12 mouse cellular contexts compared by ENCODE assay signal in genomic region chr13:29746501-29747346, GRCm38 (mm10).
DNase-seq lines count a peak whose midpoint lies in the region; ATAC-seq and TF ChIP-seq lines count a peak whose summit lies in the region.
"Had no signal": no experiment of that assay in that cellular context is flagged by ENCODE, and none has a peak within 500 bp of the region (broad histone marks: within the 10 kb centered on the region; RNA-seq: fewer than 3 reads in every experiment).

No protein-coding gene starts in this region.

- peak; percentile 64 for ATAC-seq in intestine, embryonic 16.5 days

- 74% methylated on average over 9 of the region's 9 CpGs for WGBS in heart, adult 2 months
- 50% methylated on average over 9 of the region's 9 CpGs for WGBS in intestine, embryonic 16.5 days

- no peak overlapping the region for H3K4me2 ChIP-seq in intestine, embryonic 16.5 days (ENCODE audit: low read depth, low read length)

- H3K27me3 ChIP-seq in heart, adult 2 months (ENCODE audit: control insufficient read depth, insufficient read depth, low read length), result no peaks in the 10 kb centered on the region
- H3K27me3 ChIP-seq in intestine, embryonic 16.5 days (replicated peaks; ENCODE audit: control insufficient read depth, insufficient read depth, low read length), result no peaks in the 10 kb centered on the region
- H3K27me3 ChIP-seq: CH12.LX; megakaryocyte, embryonic 14.5 days had no signal

- no peak for TF ChIP-seq CTCF in heart, adult 2 months (IDR thresholded peaks at IDR 0.05)

- H3K9ac ChIP-seq in heart, adult 2 months (ENCODE audit: low read depth, low read length), result no peak overlapping the region
- H3K9ac ChIP-seq in intestine, embryonic 16.5 days (ENCODE audit: low read depth, low read length), result no peak overlapping the region

- peaks cover 2% of the 10 kb centered on the region; the same call in 1 of the 2 replicates for H3K36me3 ChIP-seq in heart, adult 2 months (ENCODE audit: control insufficient read depth, insufficient read depth, low read length)
- no peaks in the 10 kb centered on the region for H3K36me3 ChIP-seq in intestine, embryonic 16.5 days (ENCODE audit: control insufficient read depth, insufficient read depth, low read length)

- no peaks in the 10 kb centered on the region for H3K9me3 ChIP-seq in intestine, embryonic 16.5 days (ENCODE audit: control insufficient read depth, low read length)
- H3K9me3 ChIP-seq: megakaryocyte, embryonic 14.5 days had no signal

- intact Hi-C loops in heart, adult 2 months (cut with DNase I), result no loop called here

- H3K27ac ChIP-seq in heart, adult 2 months, result no peak overlapping the region
- no peak overlapping the region for H3K27ac ChIP-seq in intestine, embryonic 16.5 days (ENCODE audit: low read length)

- no peak overlapping the region for H3K4me3 ChIP-seq in heart, adult 2 months
- H3K4me3 ChIP-seq in intestine, embryonic 16.5 days (ENCODE audit: low read length), result no peak overlapping the region
- H3K4me3 ChIP-seq: megakaryocyte, embryonic 14.5 days had no signal

- DNase-seq in heart, adult 11 months, result peak; percentile 56
- DNase-seq in heart, adult 2 months, result no peak
- peak; percentile 19 for DNase-seq in urinary bladder, postnatal 25 days (ENCODE audit: low spot score)
- DNase-seq in urinary bladder, postnatal 10 days (ENCODE audit: low spot score), result no peak
- DNase-seq in thymus, postnatal 36 days, result peak; percentile 44 to 66
- DNase-seq in spleen, adult 12 weeks (ENCODE audit: low spot score), result no peak
- no peak for DNase-seq in lung, postnatal 36 days
- DNase-seq: adrenal gland, postnatal 14 days; kidney, postnatal 4 days had no signal

- TF ChIP-seq POLR2A in heart, adult 2 months (IDR thresholded peaks at IDR 0.05; ENCODE audit: insufficient read depth, low read depth, low read length), result no peak

- no peaks in the 10 kb centered on the region; the same call in 1 of the 2 replicates for H3K79me2 ChIP-seq in heart, adult 2 months (replicated peaks; ENCODE audit: control insufficient read depth, insufficient read depth, low read length)

- peaks cover 1% of the 10 kb centered on the region; the same call in 1 of the 2 replicates for H3K4me1 ChIP-seq in heart, adult 2 months (ENCODE audit: control insufficient read depth, insufficient read depth, low read length)
- peaks cover 4% of the 10 kb centered on the region; the same call in 1 of the 2 replicates for H3K4me1 ChIP-seq in intestine, embryonic 16.5 days (ENCODE audit: control insufficient read depth, insufficient read depth, low read length)

- no peak for TF ChIP-seq EP300 in heart, adult 2 months (IDR thresholded peaks at IDR 0.05; ENCODE audit: insufficient read depth, low read depth, low read length)

Comparison
In these comparisons a context has a peak if more than half of its experiments do, and no peak if none do; other contexts are left out.
1. DNase-seq: peak in heart, adult 11 months (single experiment), urinary bladder, postnatal 25 days (single experiment) and thymus, postnatal 36 days (2 of 2); none in heart, adult 2 months (0 of 2), urinary bladder, postnatal 10 days (single experiment), spleen, adult 12 weeks (single experiment) and lung, postnatal 36 days (single experiment).